Mouse (Mus musculus) liver (tissue): Measurements from ENCODE around the gene Selenon.
"Not testable (repeated sequence)": the region's sequence is repeated elsewhere in the genome, so short reads cannot be mapped to it uniquely, and the experiment has no call there.

Experiments used
- DNase-seq: peaks from one replicate; pipeline ENCODE4 v3.0.0-alpha.2; 2020; ENCODE audit warnings: mixed read lengths

Selenon gene

DNA sequence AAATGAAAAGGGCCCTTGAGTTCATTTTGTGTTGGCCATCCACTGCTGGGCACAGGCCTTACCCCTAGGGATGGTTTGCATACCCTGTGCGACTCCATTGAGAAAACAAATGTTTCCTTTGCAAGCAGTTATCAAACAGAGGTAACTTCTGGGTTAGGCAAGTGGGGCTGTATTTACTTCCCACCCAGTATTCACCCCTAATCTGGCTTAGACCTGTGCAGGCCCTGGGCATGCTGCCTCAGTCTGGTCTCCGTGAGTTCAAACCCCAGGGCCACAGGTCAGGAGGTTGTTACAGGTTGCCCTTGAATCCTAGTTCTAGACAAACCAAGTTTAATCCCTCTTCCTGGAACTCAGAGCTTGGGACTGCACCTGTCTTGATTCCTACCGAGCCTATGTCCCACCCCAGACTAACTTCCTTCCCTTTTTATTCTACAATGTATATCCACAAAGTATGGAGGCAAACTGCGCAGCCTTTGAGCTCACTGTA, 46.6 kb downstream of the Selenon start:
- DNase-seq = no peak

DNA sequence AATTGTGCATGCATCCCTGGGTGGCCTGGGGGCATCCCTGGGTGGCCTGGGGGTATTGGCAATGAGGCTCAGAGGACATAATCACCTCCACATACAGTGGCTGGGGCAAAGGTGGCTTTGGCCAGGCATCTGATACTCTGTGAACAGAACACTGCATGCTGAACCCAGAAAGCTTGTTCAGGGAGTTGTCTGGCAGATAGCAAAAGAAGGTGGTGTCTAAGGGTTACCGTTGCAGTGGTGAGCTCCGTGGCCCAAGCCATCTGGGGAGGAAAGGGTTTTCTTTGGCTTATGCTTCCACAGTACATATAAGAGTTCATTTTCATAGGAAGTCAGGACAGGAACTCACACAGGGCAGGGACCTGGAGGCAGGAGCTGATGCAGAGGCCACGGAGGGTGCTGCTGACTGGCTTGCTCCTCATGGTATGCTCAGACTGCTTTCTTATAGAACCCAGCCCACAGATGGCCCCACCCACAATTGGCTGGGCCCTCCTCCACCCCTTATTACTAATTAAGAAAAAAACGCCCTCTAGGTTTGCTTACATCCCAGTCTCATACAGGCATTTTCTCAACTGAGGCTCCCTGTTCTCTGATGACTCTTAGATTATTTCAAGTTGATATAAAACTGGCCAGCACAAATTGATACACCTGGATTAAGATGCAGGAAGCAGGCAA, 48.1 kb downstream of the Selenon start:
- DNase-seq = peak; percentile 77

DNA sequence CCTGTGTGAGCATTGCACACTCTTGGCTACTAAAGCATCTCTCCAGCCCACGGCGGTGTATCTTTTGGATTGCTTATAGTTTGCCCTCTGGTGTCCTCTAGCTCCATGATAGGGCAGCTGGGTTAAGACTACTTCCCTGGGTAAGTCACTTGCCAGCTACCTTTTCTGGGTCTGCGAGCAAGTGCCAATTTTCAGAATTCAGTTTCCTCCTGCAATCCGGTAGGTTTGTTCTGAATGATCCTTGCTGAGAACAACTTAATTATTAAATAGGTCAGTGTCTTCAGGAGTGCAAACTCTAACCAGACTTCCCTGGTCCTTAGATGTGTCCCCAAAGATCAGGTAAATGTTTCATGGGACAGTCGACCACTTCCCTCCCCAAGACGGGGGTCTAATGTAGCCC, 50.9 kb downstream of the Selenon start:
- DNase-seq = no peak

- DNase-seq = not testable (repeated sequence)
These were observed 53.0 kb downstream of the Selenon start for GRCm38 (mm10) chr4:134498983-134499382.

- no peak for DNase-seq
These were observed 53.8 kb downstream of the Selenon start for GRCm38 (mm10) chr4:134497986-134498731.

GRCm38 (mm10) chr4:134497223-134497622, 54.7 kb downstream of the Selenon start:
- DNase-seq = no peak

DNA sequence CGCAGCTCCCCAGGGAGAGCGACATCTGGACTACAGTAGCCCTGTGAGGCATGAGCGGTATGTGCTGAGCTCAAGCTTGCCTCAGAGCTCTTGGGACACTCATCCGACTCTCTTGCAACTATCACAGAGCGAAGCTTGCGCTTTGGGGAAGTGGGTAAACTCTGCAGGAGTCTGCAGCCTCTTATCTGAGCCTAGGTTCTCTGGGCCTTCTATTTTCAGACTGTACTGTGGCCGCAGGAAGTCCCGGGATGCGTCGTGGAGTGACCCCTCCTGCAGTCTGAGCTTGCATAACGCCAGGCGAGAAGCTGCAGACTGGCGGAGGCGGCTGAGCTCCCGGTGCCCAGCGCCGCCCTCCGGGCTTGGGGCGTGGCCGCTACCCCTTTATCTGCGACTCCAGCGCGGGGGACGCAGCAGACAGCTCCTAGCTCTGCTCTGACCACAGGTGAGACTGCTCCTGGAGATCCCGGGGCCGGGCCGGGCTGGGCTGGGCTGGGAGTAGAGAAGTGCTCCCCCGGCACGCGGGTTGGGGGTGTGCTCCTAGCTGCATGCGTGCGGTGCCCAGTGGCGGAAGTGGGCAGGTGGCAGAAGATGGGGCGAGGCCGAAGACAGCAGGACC, 55.3 kb downstream of the Selenon start, which contains the start of gene Paqr7:
Paqr7 (plus strand) TSS at position 103 of the 616 bp plus-strand sequence.
- peak; percentile 89 for DNase-seq

DNA sequence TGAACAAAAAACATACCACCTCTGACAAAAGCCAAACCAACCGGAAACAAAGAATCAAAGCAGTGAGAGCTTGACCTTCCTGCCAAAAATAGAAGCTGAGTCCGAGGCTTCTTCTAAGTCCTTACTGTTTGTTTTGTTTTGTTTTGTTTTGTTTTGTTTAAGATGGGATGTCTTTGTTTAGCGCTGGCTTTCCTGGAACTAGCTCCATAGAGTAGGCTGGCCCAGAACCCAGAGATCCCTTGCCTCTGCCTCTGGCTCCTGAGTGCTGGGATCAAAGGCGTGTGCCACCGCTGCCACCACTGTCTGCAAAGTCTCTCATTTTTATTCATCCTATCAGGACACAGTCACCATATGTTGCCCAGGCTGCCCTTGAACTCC, 56.4 kb downstream of the Selenon start:
- no peak for DNase-seq

- peak; percentile 43 for DNase-seq
These were observed 57.0 kb downstream of the Selenon start for GRCm38 (mm10) chr4:134494780-134495545.

- DNase-seq = not testable (repeated sequence)
These were observed 57.8 kb downstream of the Selenon start for GRCm38 (mm10) chr4:134494161-134494560.

DNA sequence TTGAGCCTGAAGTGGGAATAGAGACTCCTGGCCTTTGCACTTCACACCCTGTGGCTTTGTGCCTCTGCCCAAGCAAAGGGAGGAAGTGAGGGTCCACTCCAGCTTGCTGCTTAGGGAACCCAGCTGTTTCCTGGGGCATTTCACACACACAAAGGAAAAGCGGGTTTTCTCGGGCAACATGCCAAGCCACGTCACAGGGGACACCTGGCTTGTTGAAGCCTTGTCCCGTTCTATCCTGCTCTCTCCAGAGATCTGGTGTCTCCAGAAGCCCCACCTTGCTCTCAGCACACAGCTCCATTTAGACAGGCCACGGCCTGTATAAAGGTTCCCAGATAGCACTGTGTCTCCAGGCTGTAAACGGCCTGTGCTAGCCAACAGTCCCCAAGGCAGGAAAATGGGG, 60.2 kb downstream of the Selenon start:
- no peak for DNase-seq

- DNase-seq = no peak
These were observed 61.8 kb downstream of the Selenon start for GRCm38 (mm10) chr4:134489986-134490665.

GRCm38 (mm10) chr4:134488211-134488610, 63.8 kb downstream of the Selenon start:
- no peak for DNase-seq
